10 mouse cellular contexts compared by ENCODE assay signal in the genomic region with DNA sequence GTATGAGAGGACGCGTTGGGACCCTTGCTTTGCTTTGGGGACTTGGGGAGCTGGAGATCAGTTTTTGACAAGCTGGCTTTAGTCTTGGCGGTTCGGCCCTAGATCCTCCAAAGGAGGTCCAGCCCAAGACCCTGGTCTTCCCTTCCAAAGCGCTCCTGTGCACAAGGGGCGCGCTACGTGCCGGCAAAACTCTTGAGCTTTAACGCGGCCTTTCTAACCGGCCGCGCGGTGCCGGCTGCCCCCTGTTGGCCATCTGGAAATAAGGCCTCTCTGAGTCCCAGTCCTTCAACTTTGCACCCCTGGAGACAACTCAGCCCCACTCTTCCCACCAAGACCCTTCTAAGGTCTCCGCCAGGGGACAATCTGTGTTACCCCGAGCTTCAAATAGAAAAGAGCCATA. TPM values are rescaled to one million over a fixed set of nuclear protein-coding genes. Genes with fewer than 3 reads are reported as not detected.
DNase-seq lines count a peak whose midpoint lies in the region; ATAC-seq and TF ChIP-seq lines count a peak whose summit lies in the region.
"Had no signal": no experiment of that assay in that cellular context is flagged by ENCODE, and none has a peak within 500 bp of the region (broad histone marks: within the 10 kb centered on the region; RNA-seq: fewer than 3 reads in every experiment).

No protein-coding gene starts in this region.

- H3K4me3 ChIP-seq in forebrain, embryonic 15.5 days, result peak overlapping the region; percentile 53
- peak overlapping the region; percentile 66 for H3K4me3 ChIP-seq in layer of hippocampus, adult 2 months
- peak overlapping the region; percentile 66 for H3K4me3 ChIP-seq in lung, embryonic 16.5 days (ENCODE audit: low read length)
- H3K4me3 ChIP-seq: megakaryocyte, embryonic 14.5 days had no signal

- H3K4me2 ChIP-seq in forebrain, embryonic 15.5 days (replicated peaks), result peak overlapping the region; percentile 97
- peak overlapping the region; percentile 71 for H3K4me2 ChIP-seq in lung, embryonic 16.5 days (ENCODE audit: low read depth, low read length)

- WGBS in forebrain, embryonic 15.5 days, result under 1% methylated on average over 18 of the region's 18 CpGs
- under 1% methylated on average over 18 of the region's 18 CpGs for WGBS in lung, embryonic 16.5 days

- intact Hi-C loops in heart, postnatal 25 days (cut with DNase I), result loop anchor here (5.0 to 10.0 kb wide), 4 partner anchors 245 to 587 kb away; no protein-coding TSS in a partner anchor

- H3K9me3 ChIP-seq in forebrain, embryonic 15.5 days, result no peaks in the 10 kb centered on the region
- no peaks in the 10 kb centered on the region for H3K9me3 ChIP-seq in lung, embryonic 16.5 days (ENCODE audit: control insufficient read depth, low read length)
- H3K9me3 ChIP-seq: megakaryocyte, embryonic 14.5 days had no signal

- no peaks in the 10 kb centered on the region for H3K36me3 ChIP-seq in forebrain, embryonic 15.5 days
- H3K36me3 ChIP-seq in lung, embryonic 16.5 days (ENCODE audit: control insufficient read depth, insufficient read depth, low read length), result no peaks in the 10 kb centered on the region

- H3K4me1 ChIP-seq in forebrain, embryonic 15.5 days, result peaks cover 71% of the 10 kb centered on the region
- H3K4me1 ChIP-seq in lung, embryonic 16.5 days (replicated peaks; ENCODE audit: control insufficient read depth, insufficient read depth, low read length), result peaks cover 24% of the 10 kb centered on the region

- peak; percentile 74 for DNase-seq in 3T3-L1 (ENCODE audit: low read depth, low spot score)
- DNase-seq in brain, embryonic 14.5 days (ENCODE audit: low read depth), result peak; percentile 88
- DNase-seq in heart, postnatal 25 days (ENCODE audit: low spot score), result peak; percentile 29
- DNase-seq in layer of hippocampus, adult 2 months (ENCODE audit: low spot score in 2 of 2), result peak; percentile 37 to 60
- DNase-seq in retina, adult 2 months (ENCODE audit: low read depth, low spot score), result peak; percentile 33

- H3K27ac ChIP-seq in forebrain, embryonic 15.5 days (replicated peaks), result 0 out of 2 replicates have a peak overlapping the region, but pooled peaks have one; percentile 13
- no peak overlapping the region for H3K27ac ChIP-seq in layer of hippocampus, adult 2 months
- 0 out of 2 replicates have a peak overlapping the region, but pooled peaks have one; percentile 92 for H3K27ac ChIP-seq in lung, embryonic 16.5 days (ENCODE audit: low read length)

- peak; percentile 93 for TF ChIP-seq CTCF in brain, embryonic 14.5 days (IDR thresholded peaks at IDR 0.05; ENCODE audit: borderline replicate concordance, extremely low read depth, insufficient read depth, insufficient read length)
- peak; percentile 94 for TF ChIP-seq CTCF in layer of hippocampus, adult 2 months (conservative IDR thresholded peaks at IDR 0.05)

- H3K9ac ChIP-seq in forebrain, embryonic 15.5 days (replicated peaks), result 0 out of 2 replicates have a peak overlapping the region, but pooled peaks have one; percentile 48
- H3K9ac ChIP-seq in lung, embryonic 16.5 days (ENCODE audit: low read length), result peak overlapping the region; percentile 82

- ATAC-seq in forebrain, embryonic 15.5 days (replicated peaks), result no peak
- ATAC-seq in lung, embryonic 16.5 days (ENCODE audit: low read depth), result no peak
- ATAC-seq in megakaryocyte, adult 5-6 weeks (ENCODE audit: poor library complexity, severe bottlenecking), result no peak

- peaks cover 54% of the 10 kb centered on the region for H3K27me3 ChIP-seq in forebrain, embryonic 15.5 days
- peaks cover 45% of the 10 kb centered on the region for H3K27me3 ChIP-seq in lung, embryonic 16.5 days (ENCODE audit: control insufficient read depth, insufficient read depth, low read depth, low read length)

- TF ChIP-seq POLR2A in brain, embryonic 14.5 days (IDR thresholded peaks at IDR 0.05; ENCODE audit: borderline replicate concordance, extremely low read depth, insufficient read depth, insufficient read length, poor library complexity, severe bottlenecking), result no peak

RNA-seq across cellular contexts. Expression of gene Wnt5a, which starts 2.9 kb away (rescaled TPM):
- 15.0 and 22.6 TPM in 2 replicates for polyA plus RNA-seq in brain, embryonic 14.5 days (2012; rRNA removed)
- polyA plus RNA-seq in forebrain, embryonic 15.5 days (2015; fragmentation: Nextera tagmentation; extraction: Ambion mirVana), result 14.2 and 17.4 TPM in 2 replicates
- 10 to 100 TPM; 17.8 to 19.8 TPM for total RNA-seq in heart, postnatal 25 days (2021)
- total RNA-seq in layer of hippocampus, adult 2 months (2021), result 10 to 100 TPM in 1 of 2 experiments, 1 to 10 TPM in 1; 9.8 to 11.9 TPM
- polyA plus RNA-seq in lung, embryonic 16.5 days (2015; fragmentation: Nextera tagmentation; extraction: Ambion mirVana), result 20.0 and 22.8 TPM in 2 replicates
- not detected in 2 replicates for total RNA-seq in megakaryocyte, adult 5-6 weeks (2015)
- total RNA-seq in megakaryocyte, adult 5-6 weeks (2017), result not detected in 2 replicates
- total RNA-seq: MEL had no signal

Comparison
In these comparisons a context has a peak if more than half of its experiments do, and no peak if none do; other contexts are left out.
1. DNase-seq: peak in every context shown above with its lines; median percentile 88 in brain, embryonic 14.5 days; 74 in 3T3-L1; 48 in layer of hippocampus, adult 2 months; 33 in retina, adult 2 months; 29 in heart, postnatal 25 days.
2. RNA of gene Wnt5a, which starts 2.9 kb away (total RNA-seq): 17.8 to 19.8 TPM in heart, postnatal 25 days and 9.8 to 11.9 TPM in layer of hippocampus, adult 2 months; not detected in megakaryocyte, adult 5-6 weeks; every median in the first group is over 10 times any median in the second.
3. Peak in every context shown above with its lines, with median percentiles within 50 percentile points of each other: H3K4me3 ChIP-seq.